In the genomic region with DNA sequence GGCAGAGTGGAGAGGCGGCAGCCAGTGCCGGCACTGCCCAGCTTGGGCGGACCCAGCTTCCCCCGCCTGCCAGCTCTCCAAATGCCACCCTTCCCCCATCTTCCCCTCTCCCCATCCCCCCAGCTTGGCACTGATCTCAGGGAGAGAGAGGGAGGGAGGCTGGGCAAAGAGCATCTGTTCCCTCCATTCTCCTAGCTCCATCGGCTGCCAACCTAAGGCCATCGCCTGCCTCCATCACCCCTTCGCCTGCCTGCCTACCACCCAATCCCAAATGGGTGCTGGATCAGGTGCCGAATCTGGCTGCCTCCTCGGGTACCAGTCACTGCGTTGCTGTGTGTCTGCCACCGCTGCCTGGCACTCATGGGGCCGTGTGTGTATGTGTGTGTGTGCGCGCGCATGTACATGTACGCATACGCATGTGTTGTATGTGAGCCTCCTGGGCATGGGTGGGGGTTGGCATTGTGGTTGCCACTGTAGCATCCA, we compare ENCODE assay signal across 7 mouse cellular contexts. TPM values are rescaled to one million over a fixed set of nuclear protein-coding genes. Genes with fewer than 3 reads are reported as not detected.
DNase-seq lines count a peak whose midpoint lies in the region; ATAC-seq and TF ChIP-seq lines count a peak whose summit lies in the region.

No protein-coding gene starts in this region.

- peak; percentile 99 for DNase-seq in brain, adult 2 months (ENCODE audit: low read depth, low spot score)
- DNase-seq in cerebellum, adult 2 months, result peak; percentile 95 to 96
- DNase-seq in hindbrain, postnatal 0 days (ENCODE audit: low spot score), result peak; percentile 94
- DNase-seq in midbrain, embryonic 14.5 days, result peak; percentile 86
- no peak for DNase-seq in thymus, adult 2 months
- DNase-seq in thymus, postnatal 25 days, result no peak
- DNase-seq in natural killer cell, adult 2 months (ENCODE audit: low spot score in 2 of 2), result no peak

- H3K9ac ChIP-seq in hindbrain, postnatal 0 days (replicated peaks; ENCODE audit: low read length), result peak overlapping the region; percentile 58
- H3K9ac ChIP-seq in midbrain, embryonic 14.5 days (replicated peaks; ENCODE audit: low read length), result peak overlapping the region; percentile 31; the same call in 1 of the 2 replicates

- TF ChIP-seq CTCF in cerebellum, adult 2 months (IDR thresholded peaks at IDR 0.05; ENCODE audit: borderline replicate concordance, insufficient read depth, low read depth, low read length), result no peak
- TF ChIP-seq CTCF in hindbrain, postnatal 0 days (IDR thresholded peaks at IDR 0.05; ENCODE audit: low read depth), result no peak
- TF ChIP-seq CTCF in thymus, adult 2 months (IDR thresholded peaks at IDR 0.05; ENCODE audit: borderline replicate concordance, control insufficient read depth, extremely low read depth, insufficient read depth, low read length, poor library complexity), result no peak

- peak overlapping the region; percentile 58 for H3K4me2 ChIP-seq in hindbrain, postnatal 0 days (ENCODE audit: low read depth, low read length)
- peak overlapping the region; percentile 45 for H3K4me2 ChIP-seq in midbrain, embryonic 14.5 days (ENCODE audit: low read length)

- H3K36me3 ChIP-seq in hindbrain, postnatal 0 days (ENCODE audit: insufficient read depth, low read length), result no peaks in the 10 kb centered on the region
- H3K36me3 ChIP-seq in midbrain, embryonic 14.5 days (ENCODE audit: control insufficient read depth, insufficient read depth, low read length), result no peaks in the 10 kb centered on the region
- no peaks in the 10 kb centered on the region for H3K36me3 ChIP-seq in thymus, adult 2 months (ENCODE audit: control insufficient read depth, insufficient read depth, low read length)

- H3K4me1 ChIP-seq in cerebellum, adult 2 months (ENCODE audit: control insufficient read depth, insufficient read depth, low read length), result peaks cover 7% of the 10 kb centered on the region
- peaks cover 33% of the 10 kb centered on the region for H3K4me1 ChIP-seq in hindbrain, postnatal 0 days (ENCODE audit: insufficient read depth, low read length)
- H3K4me1 ChIP-seq in midbrain, embryonic 14.5 days (ENCODE audit: control insufficient read depth, insufficient read depth, low read length), result peaks cover 6% of the 10 kb centered on the region; the same call in 1 of the 2 replicates
- H3K4me1 ChIP-seq in thymus, adult 2 months (replicated peaks; ENCODE audit: control insufficient read depth, insufficient read depth, low read length), result no peaks in the 10 kb centered on the region

- H3K27ac ChIP-seq in cerebellum, adult 2 months (ENCODE audit: insufficient read depth, low read length), result peak overlapping the region; percentile 95
- H3K27ac ChIP-seq in hindbrain, postnatal 0 days, result peak overlapping the region; percentile 97
- H3K27ac ChIP-seq in midbrain, embryonic 14.5 days (replicated peaks; ENCODE audit: low read depth, low read length), result peak overlapping the region; percentile 88
- no peak overlapping the region for H3K27ac ChIP-seq in thymus, adult 2 months (ENCODE audit: control insufficient read depth, insufficient read depth, low read length)

- no peaks in the 10 kb centered on the region for H3K27me3 ChIP-seq in cerebellum, adult 2 months (ENCODE audit: control insufficient read depth, insufficient read depth, low read length)
- no peaks in the 10 kb centered on the region for H3K27me3 ChIP-seq in hindbrain, postnatal 0 days (ENCODE audit: insufficient read depth, low read length)
- no peaks in the 10 kb centered on the region for H3K27me3 ChIP-seq in midbrain, embryonic 14.5 days (ENCODE audit: control insufficient read depth, insufficient read depth, low read length)
- no peaks in the 10 kb centered on the region for H3K27me3 ChIP-seq in thymus, adult 2 months (ENCODE audit: control insufficient read depth, insufficient read depth, low read length)

- peak; percentile 89 for ATAC-seq in hindbrain, postnatal 0 days
- peak; percentile 83 for ATAC-seq in midbrain, embryonic 14.5 days (ENCODE audit: low FRiP score, low TSS enrichment)

- WGBS in cerebellum, adult 2 months, result 6% methylated on average over 15 of the region's 17 CpGs
- 32% methylated on average over 17 of the region's 17 CpGs for WGBS in hindbrain, postnatal 0 days
- 72% methylated on average over 17 of the region's 17 CpGs for WGBS in midbrain, embryonic 14.5 days
- WGBS in thymus, adult 2 months, result 84% methylated on average over 17 of the region's 17 CpGs

- no peaks in the 10 kb centered on the region for H3K9me3 ChIP-seq in hindbrain, postnatal 0 days (ENCODE audit: low read length)
- no peaks in the 10 kb centered on the region for H3K9me3 ChIP-seq in midbrain, embryonic 14.5 days (ENCODE audit: control insufficient read depth, low read length)

- H3K4me3 ChIP-seq in cerebellum, adult 2 months (replicated peaks; ENCODE audit: insufficient read depth, low read depth, low read length), result peak overlapping the region; percentile 60
- H3K4me3 ChIP-seq in hindbrain, postnatal 0 days (ENCODE audit: low read length), result peak overlapping the region; percentile 33
- H3K4me3 ChIP-seq in midbrain, embryonic 14.5 days (replicated peaks; ENCODE audit: low read depth, low read length), result peak overlapping the region; percentile 27
- no peak overlapping the region for H3K4me3 ChIP-seq in thymus, adult 2 months (ENCODE audit: control insufficient read depth, insufficient read depth, low read length)

- TF ChIP-seq POLR2A in cerebellum, adult 2 months (IDR thresholded peaks at IDR 0.05; ENCODE audit: borderline replicate concordance, insufficient read depth, low read length), result peak; percentile 32; the same call in 1 of the 2 replicates
- TF ChIP-seq POLR2A in thymus, adult 2 months (IDR thresholded peaks at IDR 0.05; ENCODE audit: control insufficient read depth, extremely low read depth, insufficient read depth, low read length, poor library complexity), result no peak

RNA-seq across cellular contexts. Expression of a gene that starts 38.4 kb away (rescaled TPM):
- 10.7 and 11.0 TPM in 2 replicates for polyA plus RNA-seq in cerebellum, adult 2 months (2012; rRNA removed)
- total RNA-seq in hindbrain, postnatal 0 days (2014; rRNA removed), result 10.7 and 10.9 TPM in 2 replicates
- 8.1 and 8.4 TPM in 2 replicates for polyA plus RNA-seq in hindbrain, postnatal 0 days (2015; fragmentation: Nextera tagmentation; extraction: Ambion mirVana)
- 24.9 and 28.4 TPM in 2 replicates for polyA plus RNA-seq in midbrain, embryonic 14.5 days (2014; fragmentation: Nextera tagmentation; extraction: Ambion mirVana)
- 6.3 and 6.6 TPM in 2 replicates for polyA plus RNA-seq in thymus, adult 2 months (2012; rRNA removed)

RNA-seq across cellular contexts. Expression of a gene that starts 38.5 kb away (rescaled TPM):
- polyA plus RNA-seq in cerebellum, adult 2 months (2012; rRNA removed), result 49.4 and 50.4 TPM in 2 replicates
- total RNA-seq in hindbrain, postnatal 0 days (2014; rRNA removed), result 16.6 and 25.4 TPM in 2 replicates
- 53.2 and 55.2 TPM in 2 replicates for polyA plus RNA-seq in hindbrain, postnatal 0 days (2015; fragmentation: Nextera tagmentation; extraction: Ambion mirVana)
- polyA plus RNA-seq in midbrain, embryonic 14.5 days (2014; fragmentation: Nextera tagmentation; extraction: Ambion mirVana), result 51.7 and 54.3 TPM in 2 replicates
- 24.6 and 31.0 TPM in 2 replicates for polyA plus RNA-seq in thymus, adult 2 months (2012; rRNA removed)

RNA-seq across cellular contexts. Expression of a gene that starts 40.8 kb away (rescaled TPM):
- 12.8 and 13.8 TPM in 2 replicates for polyA plus RNA-seq in cerebellum, adult 2 months (2012; rRNA removed)
- total RNA-seq in hindbrain, postnatal 0 days (2014; rRNA removed), result 37.7 and 44.1 TPM in 2 replicates
- 31.8 and 32.8 TPM in 2 replicates for polyA plus RNA-seq in hindbrain, postnatal 0 days (2015; fragmentation: Nextera tagmentation; extraction: Ambion mirVana)
- polyA plus RNA-seq in midbrain, embryonic 14.5 days (2014; fragmentation: Nextera tagmentation; extraction: Ambion mirVana), result 27.9 and 33.7 TPM in 2 replicates
- polyA plus RNA-seq in thymus, adult 2 months (2012; rRNA removed), result 6.0 and 6.1 TPM in 2 replicates

RNA-seq across cellular contexts. Expression of a gene that starts 52.6 kb away (rescaled TPM):
- polyA plus RNA-seq in cerebellum, adult 2 months (2012; rRNA removed), result 18.6 and 19.1 TPM in 2 replicates
- total RNA-seq in hindbrain, postnatal 0 days (2014; rRNA removed), result 5.7 and 6.5 TPM in 2 replicates
- 5.9 and 6.1 TPM in 2 replicates for polyA plus RNA-seq in hindbrain, postnatal 0 days (2015; fragmentation: Nextera tagmentation; extraction: Ambion mirVana)
- polyA plus RNA-seq in midbrain, embryonic 14.5 days (2014; fragmentation: Nextera tagmentation; extraction: Ambion mirVana), result 6.8 and 7.6 TPM in 2 replicates
- 91.5 and 94.5 TPM in 2 replicates for polyA plus RNA-seq in thymus, adult 2 months (2012; rRNA removed)

RNA-seq across cellular contexts. Expression of a gene that starts 59.3 kb away (rescaled TPM):
- polyA plus RNA-seq in cerebellum, adult 2 months (2012; rRNA removed), result 4.4 and 6.9 TPM in 2 replicates
- 1.3 and 2.0 TPM in 2 replicates for total RNA-seq in hindbrain, postnatal 0 days (2014; rRNA removed)
- 6.5 and 8.6 TPM in 2 replicates for polyA plus RNA-seq in hindbrain, postnatal 0 days (2015; fragmentation: Nextera tagmentation; extraction: Ambion mirVana)
- polyA plus RNA-seq in midbrain, embryonic 14.5 days (2014; fragmentation: Nextera tagmentation; extraction: Ambion mirVana), result 5.4 and 7.7 TPM in 2 replicates
- polyA plus RNA-seq in thymus, adult 2 months (2012; rRNA removed), result 0.23 and 0.96 TPM in 2 replicates

Comparison
In these comparisons a context has a peak if more than half of its experiments do, and no peak if none do; other contexts are left out.
1. DNase-seq: peak in brain, adult 2 months (single experiment), cerebellum, adult 2 months (2 of 2), hindbrain, postnatal 0 days (single experiment) and midbrain, embryonic 14.5 days (single experiment); none in thymus, adult 2 months (single experiment), thymus, postnatal 25 days (single experiment) and natural killer cell, adult 2 months (0 of 2).